Mouse (Mus musculus): ENCODE data around the gene Tns3. TPM values are rescaled to one million over a fixed set of nuclear protein-coding genes. Genes with fewer than 3 reads are reported as not detected.
"Not testable (repeated sequence)": the region's sequence is repeated elsewhere in the genome, so short reads cannot be mapped to it uniquely, and the experiment has no call there.

The Tns3 gene
- polyA plus RNA-seq, 1 experiment from 2014 or later = 45.3 TPM

DNA sequence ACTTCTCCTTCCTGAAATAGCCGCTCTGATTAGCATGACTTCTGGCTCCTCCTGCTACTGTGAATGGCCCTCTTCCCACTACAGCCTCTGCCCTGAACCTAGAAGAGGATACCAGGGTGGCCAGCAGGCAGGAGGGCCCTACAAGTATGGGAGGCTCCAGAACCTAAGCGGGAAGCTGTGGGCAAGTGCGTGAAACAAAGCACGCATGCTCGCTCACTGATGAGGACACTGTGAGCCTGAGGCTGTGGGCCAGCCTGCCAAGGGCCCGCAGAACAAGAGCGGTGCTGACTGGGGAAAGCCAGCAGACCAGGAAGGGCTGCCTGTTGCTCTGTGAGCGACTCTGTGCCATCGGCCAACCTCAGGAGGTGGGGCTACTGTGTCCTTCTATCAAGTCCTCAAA, 106.1 kb downstream of the Tns3 start:
- peak overlapping the region; percentile 17; the same call in 1 of the 2 replicates for H3K27ac ChIP-seq
- H3K27me3 ChIP-seq = no peaks in the 10 kb centered on the region
- peaks cover 52% of the 10 kb centered on the region for H3K4me1 ChIP-seq
- H3K4me2 ChIP-seq (replicated peaks) = no peak overlapping the region
- 80% methylated on average over 9 of the region's 9 CpGs for WGBS
- no peak overlapping the region for H3K9ac ChIP-seq
- H3K36me3 ChIP-seq = peaks cover 18% of the 10 kb centered on the region; the same call in 1 of the 2 replicates
- no peak overlapping the region for H3K4me3 ChIP-seq
- ATAC-seq (ENCODE audit: low FRiP score, low read depth) = no peak
- H3K9me3 ChIP-seq = no peaks in the 10 kb centered on the region

DNA sequence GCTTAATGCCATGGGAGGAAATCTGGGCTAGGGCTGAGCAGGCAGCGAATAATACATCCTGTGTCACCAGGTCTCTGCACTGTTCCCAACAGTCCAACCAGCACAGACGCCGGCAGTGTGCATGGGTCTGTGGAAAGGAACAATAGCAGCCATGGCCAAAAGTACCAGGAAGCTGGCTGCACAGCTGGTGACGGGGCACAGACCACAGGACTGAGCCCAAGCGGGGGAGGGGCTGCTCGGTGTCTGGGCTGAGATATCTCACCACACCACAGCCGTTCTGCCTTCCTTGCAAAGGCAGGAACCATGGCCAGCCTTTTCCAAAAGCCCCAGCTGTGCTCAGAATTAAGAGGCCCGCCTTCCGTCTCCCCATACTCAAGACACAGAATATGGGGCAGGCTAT, 107.3 kb downstream of the Tns3 start:
- no peaks in the 10 kb centered on the region for H3K9me3 ChIP-seq
- WGBS = 48% methylated on average over 9 of the region's 9 CpGs
- no peaks in the 10 kb centered on the region for H3K27me3 ChIP-seq
- H3K27ac ChIP-seq = peak overlapping the region; percentile 39; the same call in 1 of the 2 replicates
- H3K4me3 ChIP-seq = no peak overlapping the region
- H3K4me2 ChIP-seq (replicated peaks) = no peak overlapping the region
- peak; percentile 25; the same call in 1 of the 2 replicates for ATAC-seq (ENCODE audit: low FRiP score, low read depth)
- H3K9ac ChIP-seq = no peak overlapping the region
- H3K36me3 ChIP-seq = peaks cover 24% of the 10 kb centered on the region; the same call in 1 of the 2 replicates
- H3K4me1 ChIP-seq = peaks cover 54% of the 10 kb centered on the region

- WGBS = 85% methylated on average over 5 of the region's 5 CpGs
- H3K9me3 ChIP-seq = no peaks in the 10 kb centered on the region
- no peak overlapping the region for H3K4me3 ChIP-seq
- H3K9ac ChIP-seq = no peak overlapping the region
- no peak overlapping the region for H3K27ac ChIP-seq
- no peak overlapping the region for H3K4me2 ChIP-seq (replicated peaks)
- no peak for ATAC-seq (ENCODE audit: low FRiP score, low read depth)
- H3K27me3 ChIP-seq = no peaks in the 10 kb centered on the region
- peaks cover 62% of the 10 kb centered on the region for H3K36me3 ChIP-seq
- H3K4me1 ChIP-seq = peaks cover 20% of the 10 kb centered on the region
These were observed 112.6 kb downstream of the Tns3 start for GRCm38 (mm10) chr11:8551710-8552109.

- H3K4me1 ChIP-seq = peaks cover 28% of the 10 kb centered on the region
- no peaks in the 10 kb centered on the region for H3K27me3 ChIP-seq
- no peak overlapping the region for H3K9ac ChIP-seq
- H3K36me3 ChIP-seq = peaks cover 82% of the 10 kb centered on the region
- ATAC-seq (ENCODE audit: low FRiP score, low read depth) = no peak
- no peak overlapping the region for H3K4me2 ChIP-seq (replicated peaks)
- H3K9me3 ChIP-seq = no peaks in the 10 kb centered on the region
- 74% methylated on average over 5 of the region's 5 CpGs for WGBS
- H3K4me3 ChIP-seq = no peak overlapping the region
- H3K27ac ChIP-seq = no peak overlapping the region
These were observed 116.7 kb downstream of the Tns3 start for GRCm38 (mm10) chr11:8547661-8548060.

DNA sequence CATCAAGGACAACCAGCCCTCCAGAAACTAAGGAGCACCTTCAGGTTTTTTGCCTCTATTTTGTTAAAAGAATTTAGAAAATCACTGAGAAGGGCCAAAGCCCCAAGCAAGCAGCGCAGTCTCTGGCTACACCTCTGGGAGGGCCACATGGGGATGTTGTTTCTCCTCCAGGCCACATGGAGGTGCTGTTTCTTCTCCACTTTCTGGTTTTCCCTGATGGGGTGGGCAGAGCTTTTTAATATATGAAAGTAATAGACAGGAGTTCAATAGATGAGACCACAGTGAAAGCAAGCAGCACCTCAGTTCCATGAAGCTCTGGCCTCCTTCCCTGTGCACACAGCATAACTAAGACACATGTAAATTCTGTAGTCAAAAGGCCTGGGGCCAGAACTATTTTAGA, 118.5 kb downstream of the Tns3 start:
- 78% methylated on average over 1 of the region's 1 CpGs for WGBS
- H3K4me1 ChIP-seq = peaks cover 42% of the 10 kb centered on the region
- no peaks in the 10 kb centered on the region for H3K27me3 ChIP-seq
- H3K4me3 ChIP-seq = no peak overlapping the region
- no peak for ATAC-seq (ENCODE audit: low FRiP score, low read depth)
- no peak overlapping the region for H3K4me2 ChIP-seq (replicated peaks)
- H3K27ac ChIP-seq = peak overlapping the region; percentile 70
- H3K9me3 ChIP-seq = no peaks in the 10 kb centered on the region
- H3K9ac ChIP-seq = no peak overlapping the region
- peaks cover 85% of the 10 kb centered on the region for H3K36me3 ChIP-seq

- Histone ChIP-seq H3K4me3 (no peak overlapping the region), H3K4me1 (peaks cover 56% of the 10 kb centered on the region), H3K9ac (0 out of 2 replicates have a peak overlapping the region, but pooled peaks have one; percentile 13), H3K27me3 (no peaks in the 10 kb centered on the region), H3K27ac (peak overlapping the region; percentile 58), H3K4me2 (replicated peaks) (no peak overlapping the region), H3K9me3 (no peaks in the 10 kb centered on the region), H3K36me3 (peaks cover 82% of the 10 kb centered on the region)
- peak; percentile 54; the same call in 1 of the 2 replicates for ATAC-seq (ENCODE audit: low FRiP score, low read depth)
- WGBS = 43% methylated on average over 6 of the region's 6 CpGs
These were observed 120.0 kb downstream of the Tns3 start for GRCm38 (mm10) chr11:8544355-8544754.

DNA sequence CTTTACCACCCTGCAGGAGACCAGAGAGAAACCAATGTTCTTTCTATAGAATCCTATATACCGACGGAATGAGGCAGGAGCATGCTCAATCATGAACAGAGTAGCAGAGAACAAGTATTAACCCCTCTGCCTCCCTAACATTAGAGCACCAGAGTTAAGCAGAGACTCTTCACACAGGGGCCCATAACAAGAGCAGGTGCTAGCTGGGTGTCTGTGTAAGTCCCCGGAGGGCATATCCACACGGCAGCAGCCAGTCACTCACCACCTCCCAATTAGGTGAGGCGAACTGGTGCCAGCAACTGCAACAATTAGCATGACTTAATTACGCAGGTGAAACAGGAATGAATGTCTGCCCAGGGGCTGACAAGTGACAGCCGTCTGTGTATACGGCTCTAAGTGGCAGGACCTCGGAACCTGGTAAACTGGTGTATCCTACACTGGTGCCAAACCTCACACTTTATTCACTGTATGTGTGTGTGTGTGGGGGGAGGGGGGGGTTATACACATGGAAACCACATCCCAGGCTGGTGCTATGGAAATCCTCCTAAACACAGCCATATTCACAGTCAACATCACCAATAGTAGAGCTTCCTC, 123.0 kb downstream of the Tns3 start:
- Histone ChIP-seq H3K4me2 (replicated peaks) (no peak overlapping the region; the same call in 1 of the 2 replicates), H3K4me3 (no peak overlapping the region), H3K9me3 (no peaks in the 10 kb centered on the region), H3K4me1 (peaks cover 73% of the 10 kb centered on the region), H3K27ac (peak overlapping the region; percentile 10; the same call in 1 of the 2 replicates), H3K9ac (no peak overlapping the region), H3K36me3 (peaks cover 74% of the 10 kb centered on the region), H3K27me3 (no peaks in the 10 kb centered on the region)
- 45% methylated on average over 9 of the region's 9 CpGs for WGBS
- peak; percentile 45; the same call in 1 of the 2 replicates for ATAC-seq (ENCODE audit: low FRiP score, low read depth)

DNA sequence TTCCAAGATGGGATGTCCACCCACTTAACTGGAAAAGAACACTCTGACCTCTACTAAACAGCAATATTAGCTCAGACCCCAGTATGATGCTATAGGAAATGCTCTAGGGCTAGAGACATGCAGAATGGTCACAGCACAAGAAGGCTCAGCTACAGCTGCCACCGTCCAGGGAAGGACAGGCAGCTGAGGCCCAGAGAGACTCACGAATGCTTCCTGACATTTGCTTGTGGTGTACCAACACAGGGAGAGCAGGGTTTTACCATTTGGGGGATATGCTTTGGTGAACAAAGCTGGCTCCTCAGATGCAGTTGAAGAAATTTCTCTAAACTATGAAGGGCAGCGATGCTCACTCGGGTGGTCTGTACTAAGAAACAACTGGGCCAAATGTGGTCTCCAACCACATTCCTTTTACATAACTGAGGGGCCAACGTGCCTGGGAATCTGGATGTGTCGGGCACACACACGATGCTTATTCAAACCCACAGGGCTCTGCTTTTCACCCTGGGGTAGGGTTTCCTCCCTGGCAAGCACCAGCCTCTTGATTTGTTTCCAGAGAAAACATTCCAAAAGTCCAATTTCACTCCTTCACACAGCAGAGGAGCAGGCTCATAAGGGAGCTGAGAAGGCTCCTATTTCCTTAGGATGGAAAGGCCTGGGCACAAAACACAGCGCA, 124.6 kb downstream of the Tns3 start:
- peak overlapping the region; percentile 71 for H3K27ac ChIP-seq
- peaks cover 62% of the 10 kb centered on the region for H3K4me1 ChIP-seq
- ATAC-seq (ENCODE audit: low FRiP score, low read depth) = no peak; the same call in 1 of the 2 replicates
- H3K27me3 ChIP-seq = no peaks in the 10 kb centered on the region
- H3K9ac ChIP-seq = no peak overlapping the region
- no peak overlapping the region for H3K4me2 ChIP-seq (replicated peaks)
- peaks cover 73% of the 10 kb centered on the region for H3K36me3 ChIP-seq
- no peaks in the 10 kb centered on the region for H3K9me3 ChIP-seq
- 63% methylated on average over 8 of the region's 8 CpGs for WGBS
- H3K4me3 ChIP-seq = no peak overlapping the region

GRCm38 (mm10) chr11:8537013-8537614, 127.2 kb downstream of the Tns3 start:
- 56% methylated on average over 5 of the region's 5 CpGs for WGBS
- Histone ChIP-seq H3K4me3 (no peak overlapping the region), H3K4me2 (replicated peaks) (no peak overlapping the region), H3K9me3 (no peaks in the 10 kb centered on the region), H3K27me3 (no peaks in the 10 kb centered on the region), H3K9ac (no peak overlapping the region), H3K27ac (peak overlapping the region; percentile 55; the same call in 1 of the 2 replicates), H3K36me3 (peaks cover 80% of the 10 kb centered on the region), H3K4me1 (peaks cover 44% of the 10 kb centered on the region)
- no peak for ATAC-seq (ENCODE audit: low FRiP score, low read depth)

GRCm38 (mm10) chr11:8534893-8535292, 129.4 kb downstream of the Tns3 start:
- ATAC-seq (ENCODE audit: low FRiP score, low read depth) = peak; percentile 42; the same call in 1 of the 2 replicates
- peaks cover 82% of the 10 kb centered on the region for H3K36me3 ChIP-seq
- H3K4me2 ChIP-seq (replicated peaks) = no peak overlapping the region
- 25% methylated on average over 4 of the region's 4 CpGs for WGBS
- no peak overlapping the region for H3K9ac ChIP-seq
- H3K27me3 ChIP-seq = no peaks in the 10 kb centered on the region
- no peak overlapping the region for H3K27ac ChIP-seq
- no peaks in the 10 kb centered on the region for H3K9me3 ChIP-seq
- peaks cover 22% of the 10 kb centered on the region for H3K4me1 ChIP-seq
- no peak overlapping the region for H3K4me3 ChIP-seq

- H3K9ac ChIP-seq; H3K4me3 ChIP-seq; H3K27ac ChIP-seq; H3K4me1 ChIP-seq; H3K27me3 ChIP-seq; ATAC-seq (ENCODE audit: low FRiP score, low read depth); H3K9me3 ChIP-seq; H3K4me2 ChIP-seq (replicated peaks): not testable (repeated sequence)
- H3K36me3 ChIP-seq = peaks cover 95% of the 10 kb centered on the region
- 95% methylated on average over 3 of the region's 3 CpGs for WGBS
These were observed 131.6 kb downstream of the Tns3 start for GRCm38 (mm10) chr11:8532771-8533170.

GRCm38 (mm10) chr11:8532112-8532747, 132.1 kb downstream of the Tns3 start:
- Histone ChIP-seq H3K4me3 (no peak overlapping the region), H3K9ac (no peak overlapping the region), H3K36me3 (peaks cover 91% of the 10 kb centered on the region), H3K27me3 (no peaks in the 10 kb centered on the region), H3K4me2 (replicated peaks) (no peak overlapping the region), H3K27ac (no peak overlapping the region; the same call in 1 of the 2 replicates), H3K9me3 (no peaks in the 10 kb centered on the region), H3K4me1 (peaks cover 4% of the 10 kb centered on the region; the same call in 1 of the 2 replicates)
- ATAC-seq (ENCODE audit: low FRiP score, low read depth) = no peak
- 89% methylated on average over 10 of the region's 10 CpGs for WGBS
